Mouse (Mus musculus): ENCODE data around the gene Pccb. TPM values are rescaled to one million over a fixed set of nuclear protein-coding genes. Genes with fewer than 3 reads are reported as not detected.

Pccb gene
- total RNA-seq, 2 experiments from 2014 or later: 4.9 to 11.3 TPM

DNA sequence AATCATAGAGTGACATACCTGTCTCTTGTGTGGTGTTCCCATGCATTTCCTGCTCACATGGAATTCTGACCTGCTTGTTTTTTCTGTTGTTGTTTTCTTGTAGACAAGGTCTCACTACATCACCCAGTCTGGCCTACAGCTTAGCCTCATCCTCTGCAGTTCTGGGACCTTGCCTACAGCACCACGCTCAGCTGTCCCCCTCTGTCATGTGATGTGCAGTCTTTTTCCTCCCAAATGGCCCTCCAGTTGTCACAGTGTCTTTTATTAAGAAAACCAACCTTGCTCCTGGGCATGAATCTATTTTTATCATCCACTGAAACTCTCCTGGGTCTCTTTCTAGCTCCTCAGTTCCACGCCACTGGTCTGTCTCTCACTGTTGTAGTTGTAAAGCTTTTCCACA, 42.5 kb downstream of the Pccb start:
- no peak for ATAC-seq (replicated peaks; ENCODE audit: low FRiP score, poor library complexity, severe bottlenecking)

DNA sequence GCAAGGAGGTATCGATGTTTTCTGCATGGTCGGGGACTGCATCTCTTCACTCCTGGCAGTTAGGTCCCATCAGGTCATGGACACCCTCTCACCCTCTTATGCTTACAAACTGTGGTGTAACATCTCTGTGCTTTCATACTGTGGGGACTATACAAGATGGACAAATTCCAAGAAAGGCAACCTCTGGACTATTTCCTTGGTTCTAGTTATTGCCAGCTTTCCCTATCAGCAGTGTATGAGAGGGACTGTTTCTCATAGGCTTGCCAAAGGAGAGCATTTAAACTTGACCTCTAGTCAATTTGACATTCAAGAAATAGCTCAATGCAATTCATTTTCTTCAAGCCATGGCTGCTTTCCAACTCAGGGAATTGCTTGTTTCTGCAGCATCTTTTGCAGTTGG, 43.4 kb downstream of the Pccb start:
- no peak for ATAC-seq (replicated peaks; ENCODE audit: low FRiP score, poor library complexity, severe bottlenecking)

DNA sequence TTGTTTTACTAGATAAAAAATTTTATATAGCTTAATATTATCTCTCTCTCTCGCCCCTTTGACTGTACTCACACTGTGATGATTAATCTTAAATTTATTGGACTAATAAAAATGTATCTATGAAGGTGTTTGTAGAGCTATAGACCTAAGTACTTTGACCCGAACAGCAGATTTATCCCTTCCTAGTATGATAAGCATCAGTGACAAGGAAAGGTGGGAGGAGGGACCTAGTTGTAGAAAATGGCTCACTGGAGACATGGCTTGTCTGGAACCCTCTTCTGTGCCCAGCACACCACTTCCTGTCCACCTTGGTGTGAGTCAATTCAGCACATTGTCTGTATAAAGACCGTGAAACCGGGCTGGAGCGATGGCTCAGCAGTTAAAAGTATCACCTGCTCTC, 44.1 kb downstream of the Pccb start:
- ATAC-seq (replicated peaks; ENCODE audit: low FRiP score, poor library complexity, severe bottlenecking): no peak

DNA sequence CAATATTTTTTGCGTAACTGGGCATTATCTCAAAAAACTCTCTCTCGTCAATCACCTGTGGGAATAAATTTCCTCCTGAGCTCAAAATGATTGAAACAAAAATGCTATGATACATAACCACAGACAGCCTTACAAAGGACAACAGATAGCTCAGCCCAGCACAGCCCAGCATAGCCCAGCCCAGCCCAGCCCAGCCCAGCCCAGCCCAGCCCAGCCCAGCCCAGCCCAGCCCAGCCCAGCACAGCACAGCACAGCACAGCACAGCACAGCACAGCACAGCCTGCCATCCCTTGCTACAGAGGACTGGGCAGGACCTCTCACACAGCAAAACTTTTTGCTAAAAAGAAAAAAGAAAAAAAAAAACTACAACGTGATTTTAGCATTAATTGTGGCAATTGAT, 46.8 kb downstream of the Pccb start:
- no peak for ATAC-seq (replicated peaks; ENCODE audit: low FRiP score, poor library complexity, severe bottlenecking)

DNA sequence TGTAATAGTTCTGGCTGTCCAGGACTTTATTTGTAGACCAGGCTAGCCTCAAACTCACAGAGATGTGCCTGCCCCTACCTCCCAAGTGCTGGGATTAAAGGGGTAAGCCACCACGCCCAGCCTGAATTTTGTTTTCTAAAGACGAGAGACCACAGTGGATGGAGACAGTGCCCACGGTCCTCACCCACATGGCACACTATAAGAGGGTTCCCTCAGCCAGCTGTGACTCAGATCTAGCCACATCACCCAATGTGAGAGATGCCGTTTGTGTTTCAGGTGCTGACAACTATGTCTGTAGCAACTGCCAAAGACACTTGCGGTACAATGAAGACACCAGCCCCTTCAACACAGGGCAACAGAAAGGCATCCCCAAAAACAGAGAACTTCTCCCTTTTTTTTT, 47.7 kb downstream of the Pccb start:
- ATAC-seq (replicated peaks; ENCODE audit: low FRiP score, poor library complexity, severe bottlenecking): no peak

DNA sequence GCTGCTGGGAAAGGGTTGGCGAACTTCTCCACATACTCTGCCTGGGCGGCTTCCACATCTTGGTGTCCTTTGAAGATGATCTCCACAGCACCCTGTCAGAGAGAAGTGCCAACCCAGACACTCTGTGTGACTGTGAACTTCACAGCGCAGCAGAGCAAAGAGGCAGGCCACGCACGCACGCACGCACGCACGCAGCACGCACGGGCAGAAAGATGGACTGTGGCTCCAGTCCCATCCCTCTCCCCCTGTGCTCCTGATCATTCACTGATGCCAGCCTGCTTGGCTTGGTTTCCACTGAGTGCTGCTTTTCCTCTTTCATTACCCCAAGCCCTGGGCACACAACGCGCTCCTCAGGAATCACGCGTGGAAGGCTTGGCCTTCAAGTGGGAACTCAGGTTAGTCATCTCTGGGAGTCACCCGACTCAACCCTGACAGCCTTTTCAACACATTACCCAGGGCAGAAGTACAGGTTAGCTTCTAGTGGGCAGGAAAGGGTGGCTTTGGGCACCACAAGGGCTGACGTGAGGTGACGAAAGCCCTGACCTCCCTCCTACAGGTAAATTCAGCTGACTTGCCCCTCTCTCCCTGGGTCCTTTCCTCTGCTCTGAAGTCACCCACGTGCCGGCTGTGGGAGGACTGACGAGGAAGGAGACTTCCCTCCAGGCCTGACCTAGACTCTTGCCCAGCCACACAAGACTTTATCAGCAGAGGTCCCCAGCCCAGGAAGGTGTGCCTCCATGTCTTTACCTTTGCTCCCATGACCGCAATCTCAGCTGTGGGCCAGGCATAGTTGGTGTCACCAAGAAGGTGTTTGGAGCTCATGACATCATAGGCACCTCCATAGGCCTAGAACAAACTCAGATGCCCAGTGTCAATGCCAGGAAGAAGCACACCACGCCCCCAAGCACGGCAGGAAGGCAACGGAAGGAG, 50.1 kb downstream of the Pccb start:
- ATAC-seq (replicated peaks; ENCODE audit: low FRiP score, poor library complexity, severe bottlenecking): 0 out of 2 replicates have a peak, but pooled peaks have one; percentile 46

DNA sequence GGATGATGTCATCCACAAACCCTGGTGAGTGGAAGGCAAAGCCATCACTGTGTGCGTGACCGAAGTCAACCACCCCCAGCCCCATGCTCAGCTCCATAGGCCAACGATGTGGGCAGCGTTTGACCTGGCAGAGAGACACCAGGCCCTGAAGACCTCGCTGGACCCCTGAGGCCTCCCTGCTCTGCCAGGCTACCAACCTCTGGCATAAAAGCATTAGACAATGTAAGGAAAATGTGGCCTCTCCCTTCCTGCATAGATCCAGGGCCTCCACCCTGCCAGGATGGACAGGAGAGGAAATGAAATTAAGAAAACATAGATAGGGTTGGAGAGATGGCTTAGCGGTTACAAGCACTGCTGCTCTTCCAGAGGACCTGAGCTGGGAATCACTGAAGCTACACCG, 51.9 kb downstream of the Pccb start:
- no peak for ATAC-seq (replicated peaks; ENCODE audit: low FRiP score, poor library complexity, severe bottlenecking)

DNA sequence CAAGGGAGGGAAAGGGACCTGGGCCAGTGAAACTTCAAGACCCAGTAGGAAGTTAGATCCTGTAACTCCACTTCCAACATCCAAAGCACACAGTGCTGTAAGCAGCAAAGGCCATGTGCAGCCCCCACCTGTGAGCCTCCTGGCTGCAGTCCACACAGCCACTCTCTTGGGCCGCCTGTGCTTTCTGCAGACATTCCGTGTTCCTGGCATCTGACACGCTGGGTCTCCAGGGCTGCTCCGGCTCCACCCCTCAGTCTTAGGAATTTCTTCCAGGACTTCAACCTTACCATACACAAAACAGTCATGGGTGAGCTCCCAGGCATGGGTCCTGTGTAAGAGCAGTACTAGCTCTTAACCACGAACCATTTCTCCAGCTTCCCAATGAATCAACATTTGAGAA, 55.4 kb downstream of the Pccb start:
- no peak for ATAC-seq (replicated peaks; ENCODE audit: low FRiP score, poor library complexity, severe bottlenecking)

DNA sequence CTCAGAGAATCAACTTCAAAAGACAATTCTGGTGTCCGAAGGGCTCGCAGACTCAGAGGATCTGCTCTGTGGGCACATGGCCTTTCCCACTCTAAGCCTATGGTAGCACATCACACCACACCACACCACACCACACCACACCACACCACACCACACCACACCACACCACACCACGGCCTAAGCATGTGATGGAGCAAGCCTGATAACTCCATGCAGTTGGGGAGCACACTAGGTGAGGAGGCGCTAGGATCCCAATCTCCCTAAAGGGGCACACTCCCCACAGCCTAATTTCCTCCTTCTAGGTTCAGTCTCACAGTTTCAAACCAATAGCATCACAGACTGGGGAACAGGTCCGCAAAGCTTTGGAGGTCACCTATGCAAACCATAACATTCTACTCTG, 56.0 kb downstream of the Pccb start:
- no peak for ATAC-seq (replicated peaks; ENCODE audit: low FRiP score, poor library complexity, severe bottlenecking)

DNA sequence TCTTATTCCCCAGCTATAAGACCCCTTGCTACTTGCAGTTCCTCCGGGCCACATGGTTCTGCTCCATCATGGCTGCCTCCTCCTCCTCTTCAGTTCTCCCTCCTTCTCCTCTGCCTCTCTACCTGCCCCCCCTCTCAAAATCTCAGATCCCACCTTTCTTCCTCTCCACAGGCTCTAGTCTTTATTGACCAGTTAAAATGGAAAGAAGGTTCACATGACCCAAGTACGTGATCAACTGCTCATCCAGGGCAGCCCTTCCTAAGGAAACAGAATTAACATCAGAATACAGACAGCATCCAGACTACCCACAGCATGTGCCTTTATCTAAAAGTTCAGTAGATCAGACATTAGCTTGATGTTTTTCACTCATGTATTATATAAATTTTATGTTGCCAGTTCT, 65.2 kb downstream of the Pccb start:
- ATAC-seq (replicated peaks; ENCODE audit: low FRiP score, poor library complexity, severe bottlenecking): no peak

DNA sequence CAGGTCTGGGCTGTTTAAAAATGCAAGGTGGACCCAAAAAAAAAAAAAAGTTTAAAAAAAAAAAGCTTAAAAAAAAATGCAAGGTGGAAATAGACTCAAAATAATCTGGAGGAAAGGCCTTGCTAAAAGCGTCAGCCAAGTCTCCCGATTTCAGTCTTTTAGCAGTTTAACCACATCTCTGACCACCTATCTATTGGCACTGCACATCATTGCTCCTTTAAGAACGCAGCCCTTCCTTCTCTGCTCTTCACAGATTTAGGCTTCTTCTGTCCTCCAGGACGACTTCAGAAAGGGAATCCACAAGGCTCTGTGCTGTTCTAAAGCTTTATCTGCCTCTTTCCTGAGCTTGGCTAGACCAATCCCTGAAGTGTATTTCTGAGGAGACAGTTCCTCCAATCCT, 70.6 kb downstream of the Pccb start:
- no peak for ATAC-seq (replicated peaks; ENCODE audit: low FRiP score, poor library complexity, severe bottlenecking)

DNA sequence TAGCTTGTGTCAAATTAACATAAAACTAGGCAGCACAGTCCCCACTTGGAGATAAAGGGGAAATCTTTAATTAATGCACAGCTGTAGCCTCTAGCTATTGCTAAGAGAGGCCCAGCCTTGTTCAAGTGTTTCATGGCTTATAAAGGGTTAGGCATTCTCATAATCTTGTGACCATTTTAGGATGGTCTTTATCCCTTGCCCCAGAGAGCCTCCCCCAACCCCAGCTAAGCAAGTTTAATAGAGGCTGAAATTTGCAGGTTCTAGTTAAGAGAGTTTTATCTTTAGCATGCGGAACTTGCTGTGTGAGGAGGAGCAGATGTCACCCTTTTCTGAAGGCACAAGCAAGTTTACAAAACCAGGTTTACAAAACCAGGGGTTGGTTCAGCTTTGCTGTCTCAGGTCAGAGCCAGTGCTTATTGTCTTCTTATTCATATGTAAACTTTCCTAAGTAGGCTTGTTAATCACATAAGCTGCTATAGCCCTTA, 71.2 kb downstream of the Pccb start:
- ATAC-seq (replicated peaks; ENCODE audit: low FRiP score, poor library complexity, severe bottlenecking): 0 out of 2 replicates have a peak, but pooled peaks have one; percentile 22

DNA sequence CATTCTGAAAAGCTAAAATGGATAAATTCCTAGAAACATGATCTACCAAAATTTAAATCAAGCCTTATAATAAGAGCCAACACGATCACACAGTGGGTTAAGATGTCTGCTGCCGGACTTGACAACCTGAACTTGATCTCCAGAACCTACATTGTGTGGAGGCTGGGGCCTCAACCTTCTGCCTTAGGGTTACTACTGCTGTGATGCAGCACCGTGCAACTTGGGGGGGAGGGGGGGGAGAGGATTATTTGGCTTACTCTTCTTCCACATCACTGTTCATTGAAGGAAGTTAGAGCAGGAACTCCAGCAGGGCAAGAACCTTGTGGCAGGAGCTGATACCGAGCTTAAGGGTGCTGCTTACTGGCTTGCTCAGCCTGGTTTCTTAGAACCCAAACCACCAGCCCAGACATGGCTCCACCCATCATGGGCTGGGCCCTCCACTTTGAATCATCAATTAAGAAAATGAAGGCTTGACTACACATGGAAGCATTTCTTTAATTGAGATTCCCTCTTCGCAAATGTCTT, 71.7 kb downstream of the Pccb start:
- peak; percentile 73 for ATAC-seq (replicated peaks; ENCODE audit: low FRiP score, poor library complexity, severe bottlenecking)

DNA sequence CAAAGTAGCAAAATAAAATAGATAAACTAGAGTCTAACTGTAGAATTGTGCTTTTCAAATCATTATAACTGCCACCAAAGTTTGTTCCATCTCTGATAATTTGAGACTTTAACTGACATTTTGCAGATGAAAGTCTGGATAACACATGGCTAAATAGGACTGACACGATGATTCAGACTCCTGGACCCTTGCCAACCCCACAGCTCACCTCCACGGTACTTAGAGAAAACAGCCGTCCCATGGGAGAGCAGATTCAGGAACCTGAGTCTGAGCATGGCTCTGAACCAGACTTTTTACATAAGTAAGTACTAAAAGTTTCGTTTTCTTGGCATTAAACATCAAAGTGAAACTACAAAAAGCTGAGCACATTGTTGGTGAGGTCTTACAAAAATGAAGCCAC, 83.2 kb downstream of the Pccb start:
- peak; percentile 73 for ATAC-seq (replicated peaks; ENCODE audit: low FRiP score, poor library complexity, severe bottlenecking)

DNA sequence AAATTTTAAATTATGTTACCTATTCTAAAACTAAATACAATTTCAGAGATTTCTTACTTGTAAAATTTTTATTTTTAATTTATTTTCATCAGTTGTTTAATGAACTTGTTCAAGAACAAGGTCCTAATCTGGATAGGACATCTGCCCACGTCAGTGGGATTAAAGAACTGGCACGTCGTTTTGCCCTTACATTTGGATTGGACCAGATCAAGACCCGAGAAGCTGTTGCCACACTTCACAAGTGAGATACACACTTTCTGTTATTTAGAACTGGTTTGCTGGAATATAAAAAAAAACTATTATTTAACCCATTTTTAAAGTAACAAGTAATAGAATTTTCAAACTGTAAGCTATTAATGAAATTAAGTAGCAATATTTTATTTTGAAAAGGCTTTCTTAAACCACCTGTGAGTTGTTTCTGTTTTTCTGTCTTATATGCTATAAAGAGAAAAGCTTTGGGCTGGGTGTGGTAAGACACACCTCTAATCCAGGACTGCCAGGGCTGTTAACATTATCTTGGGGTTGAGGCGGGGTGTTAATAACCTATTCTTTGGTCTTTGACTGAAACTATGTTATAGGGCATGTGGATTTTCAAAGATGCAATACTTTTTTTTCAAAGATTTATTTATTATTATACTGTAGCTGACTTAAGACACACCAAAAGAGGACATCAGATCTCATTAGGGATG, 89.9 kb downstream of the Pccb start:
- ATAC-seq (replicated peaks; ENCODE audit: low FRiP score, poor library complexity, severe bottlenecking): no peak

DNA sequence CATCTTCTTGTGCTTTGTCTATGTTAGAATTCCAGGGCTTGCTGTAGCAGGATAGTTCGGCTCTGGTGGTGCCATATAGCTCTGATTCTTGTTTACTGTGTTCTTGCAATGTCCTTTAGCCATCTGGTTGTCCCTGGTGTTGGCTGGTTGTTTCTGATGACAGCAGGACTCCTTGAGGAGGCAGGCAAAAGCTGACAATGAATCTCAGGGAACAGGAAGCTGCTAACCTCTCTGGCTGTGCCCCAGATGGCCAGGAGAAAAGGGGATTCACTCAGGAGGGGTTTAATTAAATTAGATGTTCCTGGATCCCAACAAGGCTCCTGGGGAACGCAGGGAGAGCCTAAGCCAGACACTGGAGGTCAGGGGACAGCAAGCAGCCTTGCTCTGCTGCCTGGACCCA, 92.7 kb downstream of the Pccb start:
- ATAC-seq (replicated peaks; ENCODE audit: low FRiP score, poor library complexity, severe bottlenecking): no peak

Other genes starting within 250 kb of the Pccb start
- gene Msl2, start 39.2 kb upstream of the Pccb start, total RNA-seq (2015; ENCODE audit: low replicate concordance): 51.4 and 56.9 TPM in 2 replicates
- gene Msl2, start 39.2 kb upstream of the Pccb start, total RNA-seq (2017; ENCODE audit: low replicate concordance): 47.2 and 49.1 TPM in 2 replicates
- gene Ppp2r3a, start 216.9 kb upstream of the Pccb start, total RNA-seq (2015; ENCODE audit: low replicate concordance): 0.58 and 2.5 TPM in 2 replicates
- gene Ppp2r3a, start 216.9 kb upstream of the Pccb start, total RNA-seq (2017; ENCODE audit: low replicate concordance): 0.09 and 0.98 TPM in 2 replicates

All from erythroblast, adult 5-6 weeks (primary cell).